Mouse (Mus musculus) gastrocnemius, adult 18-20 months (tissue): ENCODE measurements at regions not wholly inside any gene's neighbourhood (a gene's known extent, or its start where the extent isn't known, plus 50 kb on each side); places are given as distances from the start of the nearest gene placed in this dataset.

Experiments used
- DNase-seq: peaks from one replicate; pipeline ENCODE4 v3.0.0; 2021; ENCODE audit warnings: low spot score

DNA sequence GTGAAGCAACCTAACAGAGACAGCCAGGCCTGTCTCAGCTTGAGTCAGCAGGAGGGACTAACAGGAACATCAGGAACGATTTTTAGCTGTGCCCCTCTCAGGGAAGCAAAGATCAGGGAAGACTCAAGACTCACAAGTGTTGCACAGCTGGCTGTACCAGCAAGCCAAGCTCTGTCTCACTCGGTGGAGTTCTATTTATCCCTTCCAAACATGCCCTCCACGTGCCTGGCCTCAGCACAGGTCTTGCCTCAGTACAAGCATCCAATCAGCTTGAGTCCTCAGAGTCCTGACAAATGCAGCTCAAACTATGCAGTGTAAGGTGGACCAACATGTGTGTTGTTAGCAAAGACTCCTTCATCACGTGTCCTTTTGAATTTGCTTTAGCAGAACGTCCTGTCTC lies 178.4 kb downstream of the Foxo1 start:
- DNase-seq: no peak

- no peak for DNase-seq
Measured at GRCm38 (mm10) chr3:52444420-52445119, 176.4 kb downstream of the Foxo1 start.

DNA sequence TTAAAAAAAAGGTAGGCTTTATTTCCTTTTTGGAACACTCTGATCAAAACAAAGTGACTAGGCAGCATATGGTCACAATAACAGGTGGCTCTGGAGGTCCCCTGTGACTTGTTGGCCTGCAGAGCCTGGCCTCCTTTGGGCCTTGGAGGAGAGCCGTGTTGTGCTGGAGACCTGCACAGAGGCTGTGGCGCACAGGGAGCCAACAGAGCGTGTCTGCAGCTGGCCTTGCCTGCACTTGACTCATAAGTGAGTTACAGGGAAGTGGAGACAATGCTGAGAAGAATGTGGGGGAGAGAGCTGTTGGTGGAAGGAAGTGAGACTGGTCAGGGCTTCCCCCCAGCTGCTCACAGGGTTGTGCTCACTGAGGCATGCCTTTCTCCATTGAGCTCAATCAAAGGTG lies 175.7 kb downstream of the Foxo1 start:
- DNase-seq: peak; percentile 75

DNA sequence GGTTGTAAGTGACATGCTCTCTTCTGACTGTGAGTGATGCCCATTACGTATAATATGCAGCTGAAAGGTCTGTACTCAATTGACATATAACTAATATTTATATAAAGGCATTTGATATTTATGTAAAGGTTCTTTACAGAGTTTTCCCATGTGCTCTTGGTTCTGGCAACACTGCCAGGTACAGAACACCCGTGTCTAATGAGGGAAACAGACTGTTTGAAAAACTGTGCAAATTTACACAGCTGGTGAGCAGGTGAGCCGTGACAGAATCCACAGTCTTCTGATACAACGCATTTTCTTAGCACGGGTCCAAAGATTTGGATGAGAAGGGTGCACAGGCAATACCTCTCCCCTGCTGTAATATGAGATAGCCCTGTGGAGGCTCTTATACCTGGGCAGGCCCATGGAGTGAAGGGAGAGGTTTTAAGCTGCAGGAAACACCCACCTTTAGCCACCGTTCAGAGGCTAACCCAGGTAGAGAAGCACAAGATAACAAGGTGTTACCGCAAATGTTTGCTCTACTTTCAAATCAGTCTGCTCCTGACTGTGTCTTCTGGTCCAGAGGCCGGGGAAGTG lies 161.0 kb downstream of the Foxo1 start:
- DNase-seq: no peak

- DNase-seq: peak; percentile 28
Measured at GRCm38 (mm10) chr3:52422826-52423225, 154.7 kb downstream of the Foxo1 start.

- DNase-seq: no peak
Measured at GRCm38 (mm10) chr3:52416261-52416660, 148.1 kb downstream of the Foxo1 start.

GRCm38 (mm10) chr3:52415361-52415760 lies 147.2 kb downstream of the Foxo1 start:
- no peak for DNase-seq

DNA sequence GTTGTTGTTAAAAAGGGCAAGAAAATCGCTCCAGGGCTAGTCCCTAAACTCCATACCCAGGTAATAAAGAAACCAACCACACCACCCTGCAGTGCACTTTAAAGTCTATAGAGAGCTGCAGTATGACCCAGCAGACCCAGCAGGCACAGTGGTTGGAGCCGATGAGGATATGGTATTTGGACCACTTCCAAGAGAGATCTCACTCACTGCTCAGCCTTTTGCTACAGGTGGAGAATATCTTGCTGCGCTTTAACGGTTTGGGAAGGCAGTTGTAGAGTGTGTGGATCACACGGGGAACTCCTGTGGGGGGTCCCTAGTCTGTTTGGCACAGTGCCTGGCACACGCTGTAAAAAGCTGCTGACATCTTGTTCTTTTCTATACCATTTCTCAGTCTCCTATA lies 145.9 kb downstream of the Foxo1 start:
- DNase-seq: no peak

DNA sequence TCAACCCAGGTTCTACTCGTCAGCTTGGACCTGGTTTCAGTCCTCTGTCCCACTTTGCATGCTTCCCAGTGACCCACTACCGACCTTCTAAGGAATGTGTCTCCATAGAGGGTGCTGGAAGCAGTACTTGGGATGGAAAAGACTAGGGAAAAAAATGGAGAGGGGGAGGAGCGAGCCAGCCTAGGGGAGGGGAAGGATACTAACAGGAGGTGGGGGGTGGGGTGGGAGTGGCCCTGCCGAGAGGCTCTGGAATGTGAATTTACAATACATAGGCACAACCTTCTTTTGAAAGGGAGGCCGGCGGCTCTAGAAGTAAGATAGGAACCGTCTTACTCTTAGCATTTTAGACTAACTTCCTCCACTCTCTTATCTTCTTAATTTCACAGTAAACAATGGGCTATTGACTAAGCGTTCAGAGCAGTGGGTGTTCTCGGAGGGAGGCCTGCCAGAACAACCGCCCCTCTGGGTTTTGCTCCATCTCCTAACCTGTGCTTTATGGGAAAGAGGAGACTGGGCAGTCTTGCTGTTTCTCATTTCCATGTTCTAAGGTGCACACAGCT lies 145.1 kb downstream of the Foxo1 start:
- DNase-seq: no peak

GRCm38 (mm10) chr3:52411356-52411755 lies 143.2 kb downstream of the Foxo1 start:
- no peak for DNase-seq

- DNase-seq: no peak
Measured at GRCm38 (mm10) chr3:52409465-52409864, 141.3 kb downstream of the Foxo1 start.

DNA sequence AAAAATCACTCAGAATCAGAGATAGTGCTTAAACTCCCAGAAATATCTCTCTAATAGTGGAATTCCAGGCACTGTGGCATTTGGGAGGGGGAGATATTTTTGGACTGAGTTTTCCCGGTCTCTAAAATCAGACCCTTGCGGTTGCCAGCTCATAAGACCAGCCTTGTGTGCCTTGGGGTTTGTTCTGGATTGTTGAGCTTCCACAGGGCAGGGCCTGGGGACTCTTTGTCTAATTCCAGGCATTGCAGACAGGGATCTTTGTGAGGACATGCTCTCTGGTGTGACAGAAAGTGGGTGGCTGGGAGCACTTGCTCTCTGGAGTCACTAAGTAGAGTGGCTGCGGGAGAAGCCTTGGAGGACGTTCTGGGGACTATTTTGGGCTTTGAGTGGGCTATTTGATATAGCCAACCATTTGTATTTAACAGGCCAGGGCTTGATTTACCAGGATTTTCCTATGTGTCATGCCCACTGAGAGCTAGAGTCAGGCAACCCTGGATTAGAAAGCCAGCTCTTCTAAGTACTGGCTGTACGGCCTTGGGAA lies 138.7 kb downstream of the Foxo1 start:
- DNase-seq: peak; percentile 40

DNA sequence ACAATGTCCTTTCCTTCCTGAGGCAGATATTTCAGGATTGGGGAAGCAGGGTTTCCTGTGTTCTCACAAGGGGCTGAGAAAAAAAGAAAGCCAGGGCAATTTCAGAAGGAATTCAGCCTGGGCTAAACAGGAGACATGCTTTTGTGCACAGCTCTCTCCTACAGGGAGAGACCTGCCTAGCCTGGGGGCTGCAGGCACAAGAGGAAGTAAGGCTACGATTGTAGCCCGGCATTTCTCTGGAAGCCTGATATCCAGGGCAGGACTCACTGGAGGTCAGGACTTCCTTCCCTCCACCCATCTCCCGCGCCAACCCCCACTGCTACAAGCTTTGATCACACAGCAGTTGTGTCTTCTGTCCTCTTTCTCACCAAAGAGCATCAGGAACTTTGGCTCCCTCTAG lies 136.5 kb downstream of the Foxo1 start:
- no peak for DNase-seq

DNA sequence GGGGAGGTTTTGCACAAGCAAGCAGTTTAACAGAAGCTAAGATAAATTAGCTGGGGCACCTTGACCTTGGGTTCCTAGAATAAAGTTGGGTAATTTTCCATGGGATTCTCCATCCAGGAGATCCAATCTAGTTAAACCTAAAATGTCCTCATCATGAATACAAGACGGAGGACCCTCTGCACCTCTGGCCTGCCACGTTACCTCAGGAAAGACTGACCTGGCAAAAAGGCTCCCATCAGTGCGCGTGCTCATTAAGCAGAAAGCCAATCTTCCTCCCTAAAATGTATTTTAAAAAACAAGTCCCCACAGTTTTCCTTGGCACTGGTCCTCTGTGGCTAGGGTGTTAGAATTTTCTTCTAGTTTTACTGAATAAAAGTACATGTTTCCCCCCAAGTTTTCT lies 134.9 kb downstream of the Foxo1 start:
- no peak for DNase-seq
